Mouse (Mus musculus): Measurements from ENCODE around the gene Dcakd.
A peak's percentile ranks its signal among the peaks of the same experiment; 100 is the strongest.
"Not testable (repeated sequence)": the region's sequence is repeated elsewhere in the genome, so short reads cannot be mapped to it uniquely, and the experiment has no call there.

Dcakd gene

GRCm38 (mm10) chr11:102978052-102978666, 50.0 kb downstream of the Dcakd start:
- DNase-seq (ENCODE audit: low spot score), result no peak

- DNase-seq (ENCODE audit: low spot score), result not testable (repeated sequence)
Observed at GRCm38 (mm10) chr11:102975966-102976365, 52.2 kb downstream of the Dcakd start.

GRCm38 (mm10) chr11:102972326-102972725, 55.8 kb downstream of the Dcakd start:
- DNase-seq (ENCODE audit: low spot score), result no peak

- no peak for DNase-seq (ENCODE audit: low spot score)
Observed at GRCm38 (mm10) chr11:102971604-102972003, 56.5 kb downstream of the Dcakd start.

GRCm38 (mm10) chr11:102964547-102965091, 63.5 kb downstream of the Dcakd start:
- no peak for DNase-seq (ENCODE audit: low spot score)

GRCm38 (mm10) chr11:102963855-102964546, 64.1 kb downstream of the Dcakd start:
- peak; percentile 53 for DNase-seq (ENCODE audit: low spot score)

- peak; percentile 50 for DNase-seq (ENCODE audit: low spot score)
Observed at GRCm38 (mm10) chr11:102963246-102963854, 64.8 kb downstream of the Dcakd start.

- DNase-seq (ENCODE audit: low spot score), result no peak
Observed at GRCm38 (mm10) chr11:102962861-102963245, 65.3 kb downstream of the Dcakd start.

GRCm38 (mm10) chr11:102961082-102961481, 67.1 kb downstream of the Dcakd start:
- DNase-seq (ENCODE audit: low spot score), result no peak

- no peak for DNase-seq (ENCODE audit: low spot score)
Observed at GRCm38 (mm10) chr11:102958870-102959269, 69.3 kb downstream of the Dcakd start.

- DNase-seq (ENCODE audit: low spot score), result no peak
Observed at GRCm38 (mm10) chr11:102958431-102958830, 69.7 kb downstream of the Dcakd start.

GRCm38 (mm10) chr11:102957692-102958091, 70.4 kb downstream of the Dcakd start:
- DNase-seq (ENCODE audit: low spot score), result no peak

- no peak for DNase-seq (ENCODE audit: low spot score)
Observed at GRCm38 (mm10) chr11:102956962-102957614, 71.0 kb downstream of the Dcakd start.

GRCm38 (mm10) chr11:102952922-102953321, 75.2 kb downstream of the Dcakd start:
- no peak for DNase-seq (ENCODE audit: low spot score)

- peak; percentile 33 for DNase-seq (ENCODE audit: low spot score)
Observed at GRCm38 (mm10) chr11:102948043-102948961, 79.8 kb downstream of the Dcakd start.

- no peak for DNase-seq (ENCODE audit: low spot score)
Observed at GRCm38 (mm10) chr11:102946992-102947343, 81.2 kb downstream of the Dcakd start.

GRCm38 (mm10) chr11:102946265-102946991, 81.7 kb downstream of the Dcakd start, which contains the start of gene C1ql1:
C1ql1 (minus strand) TSS chr11:102946688.
- peak; percentile 95 for DNase-seq (ENCODE audit: low spot score)

GRCm38 (mm10) chr11:102945306-102946264, 82.5 kb downstream of the Dcakd start:
- peak; percentile 33 for DNase-seq (ENCODE audit: low spot score)

All from embryo, embryonic 10 days (tissue).